Mouse (Mus musculus) heart, embryonic 12.5 days (tissue): ENCODE measurements at regions not wholly inside any gene's neighbourhood (a gene's known extent, or its start where the extent isn't known, plus 50 kb on each side); places are given as distances from the start of the nearest gene placed in this dataset.
"Not testable (repeated sequence)": the region's sequence is repeated elsewhere in the genome, so short reads cannot be mapped to it uniquely, and the experiment has no call there.

ENCODE experiments used
- ATAC-seq: fragments of 200-750 bp; cut with Nextera tagmentation; 2 replicates; pipeline ENCODE4 v1.8.0; 2017; ENCODE audit warnings: moderate TSS enrichment, moderate library complexity; ENCODE audit not compliant: insufficient number of reproducible peaks, low FRiP score
- H3K27ac ChIP-seq: fragments of 300-500 bp; sonication (generic); 2 replicates; pipeline ENCODE4 v1.5.1; 2016; ENCODE audit warnings: mild to moderate bottlenecking, moderate library complexity; ENCODE audit not compliant: poor library complexity, severe bottlenecking
- H3K27me3 ChIP-seq: fragments of 300-500 bp; sonication (generic); replicated peaks from 2 replicates; pipeline ENCODE4 v1.6.1; 2016; ENCODE audit warnings: mild to moderate bottlenecking, moderate library complexity
- H3K36me3 ChIP-seq: fragments of 300-500 bp; sonication (generic); 2 replicates; pipeline ENCODE4 v1.6.1; 2016; ENCODE audit warnings: mild to moderate bottlenecking, moderate library complexity
- H3K4me1 ChIP-seq: fragments of 300-500 bp; sonication (generic); replicated peaks from 2 replicates; pipeline ENCODE4 v1.6.1; 2016; ENCODE audit warnings: mild to moderate bottlenecking
- H3K4me2 ChIP-seq: fragments of 300-500 bp; sonication (generic); 2 replicates; pipeline ENCODE4 v1.6.1; 2016; ENCODE audit warnings: mild to moderate bottlenecking, moderate library complexity
- H3K4me3 ChIP-seq: fragments of 300-500 bp; sonication (generic); 2 replicates; pipeline ENCODE4 v1.5.1; 2016; ENCODE audit warnings: mild to moderate bottlenecking
- H3K9ac ChIP-seq: fragments of 300-500 bp; sonication (generic); 2 replicates; pipeline ENCODE4 v1.6.1; 2016; ENCODE audit warnings: mild to moderate bottlenecking, moderate library complexity
- H3K9me3 ChIP-seq: fragments of 300-500 bp; sonication (generic); replicated peaks from 2 replicates; pipeline ENCODE4 v1.6.1; 2016; ENCODE audit warnings: mild to moderate bottlenecking, moderate library complexity
- WGBS: fragments of 180-500 bp; shearing (Covaris S2); methylation state at CpG from one replicate; pipeline ENCODE4 v1.1.7; 2016; 5-methylcytosine and 5-hydroxymethylcytosine counted together

DNA sequence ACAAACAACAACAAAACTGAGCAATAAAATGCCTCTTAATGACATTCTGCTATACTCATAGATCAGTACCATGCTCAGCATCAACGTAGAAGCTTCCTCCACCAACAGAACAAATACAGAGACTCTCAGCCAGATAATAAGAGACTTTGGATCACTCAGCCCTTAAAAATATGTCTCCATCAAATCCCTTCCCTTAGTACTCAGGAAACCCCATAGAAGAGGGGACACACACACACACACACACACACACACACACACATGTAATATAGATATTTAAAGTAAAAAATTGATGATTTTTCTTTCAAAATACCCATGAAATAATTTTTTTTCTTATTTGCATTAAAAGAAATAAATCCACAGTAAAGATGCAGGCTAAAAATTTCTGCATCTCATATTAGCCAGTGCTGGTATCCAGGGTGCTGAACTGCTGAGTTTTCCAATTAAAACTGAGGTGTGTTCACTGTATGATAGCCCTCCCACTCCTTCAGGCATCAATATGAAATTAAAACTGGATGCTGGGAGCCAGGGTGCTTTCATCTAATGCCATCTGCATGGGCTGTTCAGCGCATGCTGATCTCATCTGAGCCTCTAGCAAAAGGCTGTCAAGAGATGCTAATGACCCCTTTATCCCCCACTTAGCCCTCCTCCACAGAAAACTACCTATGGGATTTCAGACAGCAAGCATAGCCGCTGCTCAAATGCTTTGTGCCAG lies 321.0 kb downstream of the Tm4sf1 start:
- Histone ChIP-seq H3K27me3 (no peaks in the 10 kb centered on the region), H3K36me3 (no peaks in the 10 kb centered on the region), H3K4me1 (no peaks in the 10 kb centered on the region), H3K4me2 (no peak overlapping the region), H3K27ac (no peak overlapping the region), H3K9me3 (no peaks in the 10 kb centered on the region), H3K4me3 (no peak overlapping the region), H3K9ac (no peak overlapping the region)
- ATAC-seq, result no peak
- WGBS, result 59% methylated on average over 3 of the region's 3 CpGs

GRCm38 (mm10) chr3:56966008-56966407 lies 335.8 kb downstream of the Tm4sf1 start:
- 65% methylated on average over 1 of the region's 1 CpGs for WGBS
- Histone ChIP-seq H3K4me1 (no peaks in the 10 kb centered on the region), H3K27ac (no peak overlapping the region), H3K27me3 (no peaks in the 10 kb centered on the region), H3K4me2 (no peak overlapping the region), H3K9ac (no peak overlapping the region), H3K36me3 (no peaks in the 10 kb centered on the region), H3K9me3 (no peaks in the 10 kb centered on the region), H3K4me3 (no peak overlapping the region)
- ATAC-seq, result no peak

DNA sequence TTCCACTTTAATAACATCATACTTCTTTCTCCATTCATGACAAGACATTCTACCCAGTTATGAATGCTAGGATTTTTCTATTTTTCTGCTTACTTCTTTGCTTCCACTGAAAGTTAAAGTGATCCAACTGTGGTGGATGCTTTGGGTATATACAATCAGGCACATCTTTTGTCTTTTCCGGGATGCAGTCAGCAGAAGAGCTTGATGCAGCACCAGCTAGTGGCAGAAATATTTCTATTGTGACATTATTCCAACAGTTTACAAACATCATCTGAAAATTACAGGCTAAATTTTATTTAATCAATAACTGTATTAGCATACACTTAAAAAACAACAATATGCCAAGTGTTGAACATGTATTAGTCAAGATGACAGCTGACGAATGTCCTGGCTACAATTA lies 336.3 kb downstream of the Tm4sf1 start:
- H3K9ac ChIP-seq, result no peak overlapping the region
- ATAC-seq, result no peak
- 76% methylated on average over 2 of the region's 2 CpGs for WGBS

GRCm38 (mm10) chr3:56964156-56964555 lies 337.6 kb downstream of the Tm4sf1 start:
- Histone ChIP-seq H3K27ac (no peak overlapping the region), H3K4me3 (no peak overlapping the region), H3K4me1 (no peaks in the 10 kb centered on the region), H3K9ac (no peak overlapping the region), H3K9me3 (no peaks in the 10 kb centered on the region), H3K4me2 (no peak overlapping the region), H3K36me3 (no peaks in the 10 kb centered on the region), H3K27me3 (no peaks in the 10 kb centered on the region)
- 86% methylated on average over 3 of the region's 3 CpGs for WGBS
- ATAC-seq, result no peak

More for the DNA sequence above, 336.3 kb downstream of the Tm4sf1 start:
- H3K4me1 ChIP-seq, result no peaks in the 10 kb centered on the region
- H3K9me3 ChIP-seq, result no peaks in the 10 kb centered on the region
- H3K36me3 ChIP-seq, result no peaks in the 10 kb centered on the region
- no peak overlapping the region for H3K27ac ChIP-seq
- no peaks in the 10 kb centered on the region for H3K27me3 ChIP-seq
- no peak overlapping the region for H3K4me3 ChIP-seq
- no peak overlapping the region for H3K4me2 ChIP-seq

DNA sequence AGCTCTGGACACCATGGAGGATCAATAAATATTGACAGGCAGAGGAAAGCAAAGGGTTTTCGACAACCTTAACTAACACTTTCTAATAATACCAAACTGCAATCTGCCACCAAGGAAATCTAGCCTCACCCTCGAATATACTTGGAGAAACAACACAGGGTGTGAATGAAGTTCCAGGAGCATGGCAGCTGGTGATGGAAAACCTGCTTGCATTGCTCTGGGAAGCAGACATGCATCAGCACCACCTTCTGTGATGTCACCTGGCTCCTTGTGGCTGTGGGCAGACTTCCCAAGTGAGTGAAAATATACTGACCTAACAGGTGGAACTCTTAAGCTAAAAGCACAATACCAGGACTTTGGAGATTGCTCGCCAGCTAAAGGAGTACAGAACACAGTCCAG lies 338.5 kb downstream of the Tm4sf1 start:
- Histone ChIP-seq H3K27me3 (no peaks in the 10 kb centered on the region), H3K4me3 (no peak overlapping the region), H3K9me3 (no peaks in the 10 kb centered on the region), H3K9ac (no peak overlapping the region), H3K27ac (no peak overlapping the region), H3K4me2 (no peak overlapping the region), H3K4me1 (no peaks in the 10 kb centered on the region), H3K36me3 (no peaks in the 10 kb centered on the region)
- WGBS, result 70% methylated on average over 3 of the region's 3 CpGs
- ATAC-seq, result no peak

DNA sequence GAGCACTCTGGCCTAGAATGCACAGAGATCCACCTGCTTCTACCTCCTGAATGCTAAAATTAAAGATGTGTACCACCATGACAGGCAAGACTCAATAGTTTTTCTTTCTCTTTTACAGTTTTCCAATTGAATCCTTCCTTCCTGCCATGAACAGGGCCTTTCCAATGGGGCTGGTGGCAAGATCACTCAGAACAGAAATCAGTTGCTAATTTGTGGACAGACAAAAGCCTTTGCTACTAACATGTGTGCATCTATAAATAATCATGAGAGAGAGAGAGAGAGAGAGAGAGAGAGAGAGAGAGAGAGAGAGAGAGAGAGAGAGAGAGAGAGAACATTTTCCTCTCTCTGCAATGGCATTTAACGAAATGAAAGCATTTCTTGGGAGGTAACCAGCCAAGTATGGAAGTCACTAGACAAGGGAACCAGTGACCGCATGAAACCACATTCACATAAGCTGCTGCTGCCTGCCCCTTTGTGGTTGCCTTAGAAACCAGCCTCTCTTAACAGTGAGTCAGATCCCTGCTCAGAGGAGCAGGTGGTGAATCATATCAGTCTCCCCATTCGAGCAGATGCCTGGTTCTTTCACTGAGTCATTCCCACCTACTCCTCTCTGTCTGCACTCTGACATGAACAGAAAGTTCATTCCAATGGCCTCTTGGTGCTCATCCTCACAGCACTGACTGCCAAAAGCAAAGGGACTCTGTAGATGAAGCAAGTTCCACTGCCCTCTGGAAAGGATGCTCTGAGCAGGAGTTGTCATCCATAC lies 339.4 kb downstream of the Tm4sf1 start:
- Histone ChIP-seq H3K9me3 (no peaks in the 10 kb centered on the region), H3K27me3 (no peaks in the 10 kb centered on the region), H3K4me3 (no peak overlapping the region), H3K27ac (no peak overlapping the region), H3K4me1 (no peaks in the 10 kb centered on the region), H3K9ac (no peak overlapping the region), H3K36me3 (no peaks in the 10 kb centered on the region), H3K4me2 (no peak overlapping the region)
- 38% methylated on average over 3 of the region's 3 CpGs for WGBS
- no peak for ATAC-seq

GRCm38 (mm10) chr3:56956978-56957377 lies 344.8 kb downstream of the Tm4sf1 start:
- H3K9me3 ChIP-seq, result no peaks in the 10 kb centered on the region
- no peak overlapping the region for H3K27ac ChIP-seq
- no peaks in the 10 kb centered on the region for H3K36me3 ChIP-seq
- H3K4me2 ChIP-seq, result no peak overlapping the region
- no peak overlapping the region for H3K9ac ChIP-seq
- H3K4me1 ChIP-seq, result no peaks in the 10 kb centered on the region
- WGBS, result 83% methylated on average over 2 of the region's 2 CpGs
- no peak for ATAC-seq
- H3K4me3 ChIP-seq, result no peak overlapping the region
- no peaks in the 10 kb centered on the region for H3K27me3 ChIP-seq

- Histone ChIP-seq H3K9ac (no peak overlapping the region), H3K36me3 (no peaks in the 10 kb centered on the region), H3K4me2 (no peak overlapping the region), H3K4me3 (no peak overlapping the region), H3K4me1 (no peaks in the 10 kb centered on the region), H3K27me3 (no peaks in the 10 kb centered on the region), H3K27ac (no peak overlapping the region), H3K9me3 (no peaks in the 10 kb centered on the region)
- 75% methylated on average over 2 of the region's 2 CpGs for WGBS
- no peak for ATAC-seq
Observed at GRCm38 (mm10) chr3:56955799-56956121, 346.0 kb downstream of the Tm4sf1 start.

DNA sequence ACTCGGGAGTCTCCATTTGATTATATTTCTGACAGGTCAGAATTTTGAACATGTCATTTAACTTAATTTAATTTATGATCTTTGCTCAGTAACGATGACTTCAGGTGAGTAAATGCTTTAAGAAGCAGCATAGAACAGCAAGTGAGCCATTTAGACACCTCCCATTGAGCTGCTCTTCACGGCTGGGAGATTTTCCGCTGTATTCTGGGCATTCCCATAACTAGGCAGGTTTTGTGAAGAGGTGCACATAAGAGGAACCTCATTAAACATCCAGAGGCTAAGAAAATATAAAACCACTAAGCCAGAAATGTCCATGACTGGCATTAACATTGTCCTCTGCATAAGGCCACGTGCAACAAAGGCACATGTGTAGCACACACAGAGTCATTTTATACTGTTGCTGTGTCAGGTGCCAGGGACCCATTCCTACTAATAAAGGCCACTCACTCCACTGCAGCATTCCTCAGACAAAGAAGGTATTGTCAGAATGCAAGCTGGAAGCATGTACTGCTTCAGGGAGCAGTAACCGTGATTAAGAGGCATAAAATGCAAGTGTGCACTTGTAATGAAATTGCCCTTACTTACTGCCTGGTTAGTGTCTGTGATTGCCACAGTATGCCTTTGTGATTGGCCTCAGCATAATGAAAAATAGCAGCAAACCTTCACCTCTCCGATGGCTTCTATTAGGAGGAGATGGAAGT lies 346.5 kb downstream of the Tm4sf1 start:
- ATAC-seq, result no peak
- WGBS, result 66% methylated on average over 7 of the region's 7 CpGs
- no peaks in the 10 kb centered on the region for H3K36me3 ChIP-seq

GRCm38 (mm10) chr3:56942557-56942956 lies 359.2 kb downstream of the Tm4sf1 start:
- not testable (repeated sequence) for H3K9ac ChIP-seq, H3K27ac ChIP-seq, H3K36me3 ChIP-seq, H3K4me2 ChIP-seq, H3K4me3 ChIP-seq, H3K27me3 ChIP-seq, H3K4me1 ChIP-seq, ATAC-seq, H3K9me3 ChIP-seq
- no CpG with 5 or more reads among the region's 1 CpGs for WGBS

More for the DNA sequence above, 346.5 kb downstream of the Tm4sf1 start:
- no peaks in the 10 kb centered on the region for H3K27me3 ChIP-seq
- H3K9me3 ChIP-seq, result no peaks in the 10 kb centered on the region
- H3K27ac ChIP-seq, result no peak overlapping the region
- no peak overlapping the region for H3K4me3 ChIP-seq
- H3K4me1 ChIP-seq, result no peaks in the 10 kb centered on the region
- H3K9ac ChIP-seq, result no peak overlapping the region
- no peak overlapping the region for H3K4me2 ChIP-seq

DNA sequence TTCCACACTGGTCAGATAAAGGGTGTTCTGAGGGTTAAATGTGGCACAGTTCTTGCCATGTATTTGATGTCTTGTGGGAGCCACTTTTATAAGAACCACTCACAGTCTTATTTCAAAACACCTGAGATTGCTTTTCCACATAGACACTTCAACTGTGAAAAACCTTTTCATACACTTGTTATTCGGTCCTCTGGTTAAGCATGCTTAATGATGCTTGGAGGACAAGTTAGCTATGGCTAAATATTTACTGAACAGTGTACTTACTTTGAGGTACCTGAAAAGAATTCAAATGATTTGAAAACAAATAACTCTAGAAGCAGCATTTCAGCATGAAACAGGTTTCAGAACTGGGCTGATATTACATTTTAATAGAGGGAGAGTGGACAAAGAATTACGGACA lies 372.8 kb downstream of the Tm4sf1 start:
- H3K27me3 ChIP-seq, H3K4me3 ChIP-seq, H3K4me2 ChIP-seq, ATAC-seq, H3K9me3 ChIP-seq, H3K9ac ChIP-seq, H3K4me1 ChIP-seq, H3K36me3 ChIP-seq, H3K27ac ChIP-seq: not testable (repeated sequence)
- 89% methylated on average over 1 of the region's 2 CpGs for WGBS
